Mouse (Mus musculus) MEL (cell line): ENCODE measurements at regions not wholly inside any gene's neighbourhood (a gene's known extent, or its start where the extent isn't known, plus 50 kb on each side); places are given as distances from the start of the nearest gene placed in this dataset.

Source experiments
- DNase-seq: peaks from one replicate; pipeline ENCODE4 v3.0.0; 2011; ENCODE audit warnings: low read depth, low spot score
- H3K27ac ChIP-seq: 2 replicates; pipeline ENCODE4 v1.5.1; 2012; ENCODE audit warnings: low read depth, mild to moderate bottlenecking, control low read depth, low read length, moderate library complexity; ENCODE audit not compliant: control insufficient read depth
- H3K27me3 ChIP-seq, 2 experiments: fragments of 150-350 bp in 1 of 2; sonication (generic) in 1 of 2; 2 replicates each; pipeline ENCODE4 v1.6.1; 2012; ENCODE audit warnings: low read length in 2 of 2, mild to moderate bottlenecking in 2 of 2, improper control_type of control experiment in 1 of 2, moderate library complexity in 1 of 2; ENCODE audit not compliant: insufficient read depth in 2 of 2, control insufficient read depth in 1 of 2
- H3K36me3 ChIP-seq, 2 experiments: 2 replicates each; pipeline ENCODE4 v1.6.1; 2012 to 2014; ENCODE audit warnings: low read length in 2 of 2, improper control_type of control experiment in 1 of 2, inconsistent platforms in 1 of 2, mild to moderate bottlenecking in 1 of 2; ENCODE audit not compliant: insufficient read depth in 2 of 2, control insufficient read depth in 1 of 2
- H3K4me1 ChIP-seq, 2 experiments: fragments of 150-350 bp in 1 of 2; sonication (generic) in 1 of 2; 2 replicates each; pipeline ENCODE4 v1.6.1; 2012; ENCODE audit warnings: low read length in 2 of 2, improper control_type of control experiment in 1 of 2, mild to moderate bottlenecking in 1 of 2; ENCODE audit not compliant: insufficient read depth in 2 of 2, control insufficient read depth in 1 of 2
- H3K4me3 ChIP-seq, 2 experiments: fragments of 150-350 bp in 1 of 2; sonication (generic) in 1 of 2; 2 replicates each; pipeline ENCODE4 v1.5.1; 2012; ENCODE audit warnings: low read depth in 2 of 2, low read length in 2 of 2, mild to moderate bottlenecking in 2 of 2, moderate library complexity in 2 of 2, control low read depth in 1 of 2, improper control_type of control experiment in 1 of 2; ENCODE audit not compliant: control insufficient read depth in 1 of 2, insufficient read depth in 1 of 2
- H3K79me2 ChIP-seq: 2 replicates; pipeline ENCODE4 v1.6.1; 2012; ENCODE audit warnings: mild to moderate bottlenecking, low read length, moderate library complexity; ENCODE audit not compliant: control insufficient read depth, poor library complexity, insufficient read depth
- H3K9ac ChIP-seq: 2 replicates; pipeline ENCODE4 v1.6.1; 2012; ENCODE audit warnings: low read depth, mild to moderate bottlenecking, control low read depth, low read length, moderate library complexity; ENCODE audit not compliant: control insufficient read depth, poor library complexity, severe bottlenecking
- H3K9me3 ChIP-seq: fragments of 150-350 bp; sonication (generic); replicated peaks from 2 replicates; pipeline ENCODE4 v1.6.1; 2012; ENCODE audit warnings: mild to moderate bottlenecking, low read length, improper control_type of control experiment, moderate library complexity; ENCODE audit not compliant: insufficient read depth
- CHD1 ChIP-seq: IDR thresholded peaks from 2 replicates; pipeline ENCODE4 v1.6.1; 2012; ENCODE audit warnings: low read depth, mild to moderate bottlenecking, inconsistent platforms, low read length, improper control_type of control experiment
- CTCF ChIP-seq, 3 experiments: IDR thresholded peaks in 2 of 3; conservative IDR thresholded peaks in 1 of 3; 2 replicates each; pipeline ENCODE4 v1.5.1; 2011 to 2012; ENCODE audit warnings: low read length in 3 of 3, low read depth in 2 of 3, mild to moderate bottlenecking in 2 of 3, improper control_type of control experiment in 1 of 3, inconsistent platforms in 1 of 3, mixed read lengths in 1 of 3, moderate library complexity in 1 of 3; ENCODE audit not compliant: control insufficient read depth in 1 of 3, insufficient read depth in 1 of 3, poor library complexity in 1 of 3, severe bottlenecking in 1 of 3
- E2F4 ChIP-seq: IDR thresholded peaks from 2 replicates; pipeline ENCODE4 v1.6.1; 2011; ENCODE audit warnings: low read depth, low read length, improper control_type of control experiment, borderline replicate concordance
- ELF1 ChIP-seq: IDR thresholded peaks from 2 replicates; pipeline ENCODE4 v1.6.1; 2014; ENCODE audit warnings: low read depth, mild to moderate bottlenecking, inconsistent platforms, low read length, improper control_type of control experiment, moderate library complexity
- ETS1 ChIP-seq: IDR thresholded peaks from 2 replicates; pipeline ENCODE4 v1.6.1; 2012; ENCODE audit warnings: low read depth, mild to moderate bottlenecking, inconsistent platforms, low read length, improper control_type of control experiment, moderate library complexity
- GABPA ChIP-seq: IDR thresholded peaks from 2 replicates; pipeline ENCODE4 v1.6.1; 2012; ENCODE audit warnings: low read depth, mild to moderate bottlenecking, inconsistent platforms, low read length, improper control_type of control experiment, moderate library complexity
- GATA1 ChIP-seq: IDR thresholded peaks from 2 replicates; pipeline ENCODE4 v1.6.1; 2011; ENCODE audit warnings: low read depth, low read length, improper control_type of control experiment
- KAT2A ChIP-seq: conservative IDR thresholded peaks from 2 replicates; pipeline ENCODE4 v1.6.1; 2012; ENCODE audit warnings: low read depth, low read length, improper control_type of control experiment, inconsistent platforms
- MAFK ChIP-seq: IDR thresholded peaks from 2 replicates; pipeline ENCODE4 v1.6.1; 2011; ENCODE audit warnings: low read depth, mild to moderate bottlenecking, low read length, improper control_type of control experiment, borderline replicate concordance
- MYB ChIP-seq: IDR thresholded peaks from 2 replicates; pipeline ENCODE4 v1.6.1; 2011; ENCODE audit warnings: mild to moderate bottlenecking, low read depth, low read length, improper control_type of control experiment
- POLR2AphosphoS2 ChIP-seq: IDR thresholded peaks from 2 replicates; pipeline ENCODE4 v1.6.1; 2011; ENCODE audit warnings: low read length, improper control_type of control experiment
- RAD21 ChIP-seq: IDR thresholded peaks from 2 replicates; pipeline ENCODE4 v1.6.1; 2011; ENCODE audit warnings: mild to moderate bottlenecking, low read depth, low read length, improper control_type of control experiment
- RCOR1 ChIP-seq: IDR thresholded peaks from 2 replicates; pipeline ENCODE4 v1.6.1; 2012; ENCODE audit warnings: low read depth, mild to moderate bottlenecking, inconsistent platforms, low read length, improper control_type of control experiment
- SMC3 ChIP-seq: IDR thresholded peaks from 2 replicates; pipeline ENCODE4 v1.6.1; 2011; ENCODE audit warnings: low read depth, low read length, improper control_type of control experiment
- TBP ChIP-seq: IDR thresholded peaks from 2 replicates; pipeline ENCODE4 v1.8.0; 2011; ENCODE audit warnings: low read depth, low read length, improper control_type of control experiment
- TCF12 ChIP-seq: IDR thresholded peaks from 2 replicates; pipeline ENCODE4 v1.6.1; 2014; ENCODE audit warnings: low read depth, mild to moderate bottlenecking, inconsistent platforms, low read length, improper control_type of control experiment, moderate library complexity
- UBTF ChIP-seq: IDR thresholded peaks from 2 replicates; pipeline ENCODE4 v1.6.1; 2012; ENCODE audit warnings: low read depth, mild to moderate bottlenecking, inconsistent platforms, low read length, improper control_type of control experiment, moderate library complexity, borderline replicate concordance; ENCODE audit not compliant: insufficient read depth
- USF1 ChIP-seq: IDR thresholded peaks from 2 replicates; pipeline ENCODE4 v1.6.1; 2014; ENCODE audit warnings: low read depth, mild to moderate bottlenecking, inconsistent platforms, low read length, improper control_type of control experiment, moderate library complexity
- ZC3H11A ChIP-seq: IDR thresholded peaks from 2 replicates; pipeline ENCODE4 v1.6.1; 2012; ENCODE audit warnings: low read depth, mild to moderate bottlenecking, inconsistent platforms, low read length, improper control_type of control experiment
- ZKSCAN1 ChIP-seq: IDR thresholded peaks from 2 replicates; pipeline ENCODE4 v1.6.1; 2012; ENCODE audit warnings: low read depth, mild to moderate bottlenecking, inconsistent platforms, low read length, improper control_type of control experiment, moderate library complexity
- ZMIZ1 ChIP-seq: IDR thresholded peaks from 2 replicates; pipeline ENCODE4 v1.6.1; 2012; ENCODE audit warnings: low read depth, mild to moderate bottlenecking, inconsistent platforms, low read length, improper control_type of control experiment, moderate library complexity

- no peaks in the 10 kb centered on the region for H3K27me3 ChIP-seq
- no peak for DNase-seq
- H3K4me1 ChIP-seq, result no peaks in the 10 kb centered on the region
- no peaks in the 10 kb centered on the region for H3K36me3 ChIP-seq
- no peaks in the 10 kb centered on the region for H3K9me3 ChIP-seq
- H3K27ac ChIP-seq, result no peak overlapping the region
- H3K4me3 ChIP-seq, result no peak overlapping the region
- no peak overlapping the region for H3K9ac ChIP-seq
- no peaks in the 10 kb centered on the region for H3K79me2 ChIP-seq
- no peak for TF ChIP-seq ELF1
- no peak for TF ChIP-seq POLR2AphosphoS2
- no peak for TF ChIP-seq CHD1
- TF ChIP-seq KAT2A, result no peak
- no peak for TF ChIP-seq TCF12
- no peak for TF ChIP-seq GABPA
- no peak for TF ChIP-seq RCOR1
- no peak for TF ChIP-seq SMC3
- no peak for TF ChIP-seq ETS1
- no peak for TF ChIP-seq USF1
- no peak for TF ChIP-seq TBP
- TF ChIP-seq ZKSCAN1, result no peak
- no peak for TF ChIP-seq RAD21
- TF ChIP-seq UBTF, result no peak
- TF ChIP-seq ZMIZ1, result no peak
- no peak for TF ChIP-seq ZC3H11A
Observed at GRCm38 (mm10) chr9:79500253-79500652, 218.4 kb downstream of the Col12a1 start.

- DNase-seq, result peak; percentile 9
- H3K9ac ChIP-seq, result no peak overlapping the region
- no peak for TF ChIP-seq E2F4
- no peak for TF ChIP-seq MAFK
- TF ChIP-seq MYB, result no peak
- TF ChIP-seq GATA1, result peak; percentile 31; the same call in 1 of the 2 replicates
- no peak for TF ChIP-seq CTCF (IDR thresholded peaks at IDR 0.05 in 2 of 3, conservative IDR thresholded peaks at IDR 0.05 in 1 of 3; ENCODE audit: control insufficient read depth in 1 of 3, insufficient read depth in 1 of 3, low read depth in 2 of 3, low read length in 3 of 3, poor library complexity in 1 of 3, severe bottlenecking in 1 of 3)
- no peak for TF ChIP-seq ZMIZ1
- TF ChIP-seq, all 39 proteins: peak for 1
Observed at GRCm38 (mm10) chr9:79502034-79502433, 216.6 kb downstream of the Col12a1 start.

More at GRCm38 (mm10) chr9:79502034-79502433, 216.6 kb downstream of the Col12a1 start:
- Histone ChIP-seq H3K79me2 (no peaks in the 10 kb centered on the region), H3K9me3 (no peaks in the 10 kb centered on the region), H3K4me3 (no peak overlapping the region), H3K27ac (no peak overlapping the region), H3K4me1 (no peaks in the 10 kb centered on the region), H3K27me3 (no peaks in the 10 kb centered on the region), H3K36me3 (no peaks in the 10 kb centered on the region)
